Mouse (Mus musculus) forebrain, embryonic 15.5 days (tissue): ENCODE data around the gene Rasgrf1. TPM values are rescaled to one million over a fixed set of nuclear protein-coding genes. Genes with fewer than 3 reads are reported as not detected.

ENCODE experiments used
- ATAC-seq: fragments of 200-750 bp; cut with Nextera tagmentation; replicated peaks from 2 replicates; pipeline ENCODE4 v1.8.0; 2017; ENCODE audit warnings: mild to moderate bottlenecking, moderate TSS enrichment, moderate library complexity
- H3K27ac ChIP-seq: fragments of 300-500 bp; sonication (generic); replicated peaks from 2 replicates; pipeline ENCODE4 v1.5.1; 2015; ENCODE audit warnings: mild to moderate bottlenecking, inconsistent platforms
- H3K27me3 ChIP-seq: fragments of 300-500 bp; sonication (generic); 2 replicates; pipeline ENCODE4 v1.6.1; 2015; ENCODE audit warnings: inconsistent platforms
- H3K36me3 ChIP-seq: fragments of 300-500 bp; sonication (generic); 2 replicates; pipeline ENCODE4 v1.6.1; 2015; ENCODE audit warnings: mild to moderate bottlenecking, inconsistent platforms
- H3K4me1 ChIP-seq: fragments of 300-500 bp; sonication (generic); 2 replicates; pipeline ENCODE4 v1.6.1; 2015; ENCODE audit warnings: inconsistent platforms
- H3K4me2 ChIP-seq: fragments of 300-500 bp; sonication (generic); replicated peaks from 2 replicates; pipeline ENCODE4 v1.6.1; 2015; ENCODE audit warnings: mild to moderate bottlenecking, inconsistent platforms
- H3K4me3 ChIP-seq: fragments of 300-500 bp; sonication (generic); 2 replicates; pipeline ENCODE4 v1.5.1; 2015; ENCODE audit warnings: mild to moderate bottlenecking, inconsistent platforms
- H3K9ac ChIP-seq: fragments of 300-500 bp; sonication (generic); replicated peaks from 2 replicates; pipeline ENCODE4 v1.6.1; 2015; ENCODE audit warnings: mild to moderate bottlenecking, inconsistent platforms
- H3K9me3 ChIP-seq: fragments of 300-500 bp; sonication (generic); 2 replicates; pipeline ENCODE4 v1.6.1; 2016; ENCODE audit warnings: inconsistent platforms
- WGBS: fragments of 180-500 bp; shearing (Covaris S2); methylation state at CpG from one replicate; pipeline ENCODE4 v1.1.7; 2015; ENCODE audit warnings: mixed read lengths; 5-methylcytosine and 5-hydroxymethylcytosine counted together
- polyA plus RNA-seq: library from polyadenylated mRNA; unstranded; fragments of >200 nt; fragmentation: Nextera tagmentation; extraction: Ambion mirVana; gene quantifications from 2 replicates; pipeline ENCODE4 v1.2.1, GENCODE M21; 2015

Gene Rasgrf1
- polyA plus RNA-seq, 1 experiment from 2014 or later, result 6.1 TPM

GRCm38 (mm10) chr9:90076131-90076530, 166.4 kb downstream of the Rasgrf1 start:
- Histone ChIP-seq H3K4me2 (no peak overlapping the region), H3K27ac (no peak overlapping the region), H3K36me3 (no peaks in the 10 kb centered on the region), H3K4me3 (no peak overlapping the region), H3K9me3 (no peaks in the 10 kb centered on the region), H3K27me3 (no peaks in the 10 kb centered on the region), H3K9ac (no peak overlapping the region), H3K4me1 (no peaks in the 10 kb centered on the region)
- 87% methylated on average over 5 of the region's 5 CpGs for WGBS
- no peak for ATAC-seq

Other genes with a start within 250 kb of the Rasgrf1 start
- gene Tmed3, start 204.8 kb upstream of the Rasgrf1 start, polyA plus RNA-seq, result 45.5 and 49.6 TPM in 2 replicates
- 0.04 and 0.13 TPM in 2 replicates for gene Ankrd34c, start 171.4 kb upstream of the Rasgrf1 start, polyA plus RNA-seq
- gene Ctsh, start 144.2 kb downstream of the Rasgrf1 start, polyA plus RNA-seq, result 16.1 and 21.9 TPM in 2 replicates
- gene Morf4l1, start 204.9 kb downstream of the Rasgrf1 start, polyA plus RNA-seq, result 477 and 483 TPM in 2 replicates